Mouse (Mus musculus) kidney, adult 2 months (tissue): ENCODE results near the gene Atp6v0c. TPM values are rescaled to one million over a fixed set of nuclear protein-coding genes. Genes with fewer than 3 reads are reported as not detected.
A peak's percentile ranks its signal among the peaks of the same experiment; 100 is the strongest.
"Not testable (repeated sequence)": the region's sequence is repeated elsewhere in the genome, so short reads cannot be mapped to it uniquely, and the experiment has no call there.

ENCODE experiments used
- DNase-seq: peaks from one replicate; pipeline ENCODE4 v3.0.0; 2021
- H3K27ac ChIP-seq: fragments of 200-500 bp; 2 replicates; pipeline ENCODE4 v1.5.1; 2012; ENCODE audit warnings: low read depth, low read length, control low read depth, inconsistent platforms; ENCODE audit not compliant: insufficient read depth
- H3K27me3 ChIP-seq: fragments of 200-500 bp; replicated peaks from 2 replicates; pipeline ENCODE4 v1.6.1; 2012; ENCODE audit warnings: mild to moderate bottlenecking, moderate library complexity, low read length, inconsistent platforms; ENCODE audit not compliant: control insufficient read depth, insufficient read depth
- H3K36me3 ChIP-seq: fragments of 200-500 bp; 2 replicates; pipeline ENCODE4 v1.6.1; 2012; ENCODE audit warnings: mild to moderate bottlenecking, moderate library complexity, low read length, inconsistent platforms; ENCODE audit not compliant: control insufficient read depth, insufficient read depth
- H3K4me1 ChIP-seq: fragments of 200-500 bp; 2 replicates; pipeline ENCODE4 v1.6.1; 2011; ENCODE audit warnings: low read length; ENCODE audit not compliant: control insufficient read depth, insufficient read depth
- H3K4me3 ChIP-seq: fragments of 200-500 bp; 2 replicates; pipeline ENCODE4 v1.5.1; 2011; ENCODE audit warnings: mild to moderate bottlenecking, low read depth, low read length, control low read depth; ENCODE audit not compliant: insufficient read depth
- CTCF ChIP-seq: fragments of 200-500 bp; conservative IDR thresholded peaks from 2 replicates; pipeline ENCODE4 v1.5.1; 2011; ENCODE audit warnings: low read depth, mild to moderate bottlenecking, control low read depth, low read length, moderate library complexity, mixed read lengths; ENCODE audit not compliant: insufficient read depth, insufficient read length
- POLR2A ChIP-seq: fragments of 200-500 bp; IDR thresholded peaks from one replicate; pipeline ENCODE4 v1.6.1; 2011; ENCODE audit warnings: low read depth, low read length, control low read depth
- WGBS: fragments of 180-500 bp; shearing (Covaris S2); methylation state at CpG from one replicate; pipeline ENCODE4 v1.1.7; 2018; 5-methylcytosine and 5-hydroxymethylcytosine counted together
- polyA plus RNA-seq: library from polyadenylated mRNA; depleted of rRNA; stranded (reverse); fragments of >200 nt; gene quantifications from 2 replicates; pipeline ENCODE4 v1.2.3, GENCODE M21; 2012

Atp6v0c gene
- polyA plus RNA-seq, 1 experiment: 2,489 TPM

DNA sequence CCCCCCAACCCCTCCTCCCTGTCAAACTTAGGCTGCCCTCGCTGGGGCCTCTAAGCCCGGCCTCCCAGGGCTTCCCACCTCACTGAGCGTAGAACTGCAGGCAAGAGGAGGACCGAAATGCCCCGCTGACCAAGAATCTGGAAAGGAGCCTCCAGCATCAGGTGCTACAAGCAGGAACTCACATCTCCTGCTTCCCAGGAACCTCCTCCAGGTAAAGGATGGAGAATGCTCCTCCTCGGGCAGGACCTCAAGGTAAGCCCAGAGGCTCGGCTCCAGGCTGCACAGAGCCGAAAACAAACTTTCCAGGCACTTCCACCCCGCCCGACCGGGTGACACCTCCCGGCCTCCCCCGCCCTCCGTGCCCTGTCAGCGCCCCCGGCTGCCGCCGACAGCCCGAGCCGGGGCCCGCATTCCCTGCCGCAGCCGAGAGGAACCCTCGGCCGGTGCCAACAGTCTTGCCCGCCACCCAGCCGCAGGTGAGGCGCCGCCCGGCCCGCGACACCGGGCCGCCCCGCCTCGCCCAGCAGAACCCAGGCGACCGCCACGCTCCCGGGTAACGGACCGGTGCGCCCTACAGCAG lies 28.6 kb downstream of the Atp6v0c start:
- no peaks in the 10 kb centered on the region for H3K36me3 ChIP-seq
- H3K4me3 ChIP-seq: peak overlapping the region; percentile 86
- no peak for TF ChIP-seq CTCF
- TF ChIP-seq POLR2A: no peak
- peak overlapping the region; percentile 82 for H3K27ac ChIP-seq
- peaks cover 18% of the 10 kb centered on the region for H3K4me1 ChIP-seq
- under 1% methylated on average over 43 of the region's 43 CpGs for WGBS
- H3K27me3 ChIP-seq: no peaks in the 10 kb centered on the region
- DNase-seq: peak; percentile 71

DNA sequence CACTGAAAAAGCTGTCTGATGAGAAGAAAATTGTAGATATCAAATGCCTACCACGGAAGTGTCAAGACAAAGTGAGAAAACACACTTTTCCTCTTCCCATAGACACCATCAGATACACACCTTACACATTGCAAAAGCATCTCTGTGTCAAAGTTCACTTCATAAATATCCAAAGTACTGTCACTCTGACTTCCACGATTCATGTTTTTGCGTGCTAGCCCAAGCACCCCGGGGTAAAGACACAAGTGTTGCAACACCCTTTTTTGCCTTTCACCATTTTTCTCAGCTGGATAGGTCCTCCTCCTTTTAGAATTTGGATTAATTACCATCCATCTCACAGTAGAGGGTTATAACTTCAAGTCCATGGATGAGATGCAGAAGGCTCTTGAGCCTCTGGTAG lies 29.5 kb downstream of the Atp6v0c start:
- no peaks in the 10 kb centered on the region for H3K27me3 ChIP-seq
- H3K36me3 ChIP-seq: no peaks in the 10 kb centered on the region
- DNase-seq: no peak
- TF ChIP-seq CTCF (no peak), POLR2A (no peak)
- H3K4me1 ChIP-seq: peaks cover 18% of the 10 kb centered on the region
- WGBS: 67% methylated on average over 4 of the region's 4 CpGs
- no peak overlapping the region for H3K27ac ChIP-seq
- no peak overlapping the region for H3K4me3 ChIP-seq

DNA sequence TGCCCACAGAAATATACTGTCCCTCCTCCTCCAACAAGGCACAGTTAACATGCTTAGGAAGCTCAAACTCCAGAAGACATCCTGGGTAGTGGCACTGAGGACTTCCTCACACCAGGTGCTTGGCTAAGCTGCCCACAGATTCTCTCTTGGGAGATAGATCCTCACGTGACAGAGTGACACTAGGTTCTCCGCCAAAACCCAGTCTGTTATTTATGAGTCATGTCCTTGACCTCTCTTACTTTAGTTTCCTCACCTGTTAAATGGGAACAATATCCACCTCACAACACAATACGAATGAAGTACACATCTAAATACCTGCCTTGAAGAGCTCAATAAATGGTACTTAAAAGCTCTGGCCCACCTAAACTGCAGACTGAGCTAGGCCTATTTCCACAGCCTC lies 30.2 kb downstream of the Atp6v0c start:
- H3K4me1 ChIP-seq: peaks cover 18% of the 10 kb centered on the region
- DNase-seq: no peak
- no peak overlapping the region for H3K27ac ChIP-seq
- H3K36me3 ChIP-seq: no peaks in the 10 kb centered on the region
- no peaks in the 10 kb centered on the region for H3K27me3 ChIP-seq
- 51% methylated on average over 3 of the region's 3 CpGs for WGBS
- no peak overlapping the region for H3K4me3 ChIP-seq
- TF ChIP-seq POLR2A (no peak), CTCF (no peak)

DNA sequence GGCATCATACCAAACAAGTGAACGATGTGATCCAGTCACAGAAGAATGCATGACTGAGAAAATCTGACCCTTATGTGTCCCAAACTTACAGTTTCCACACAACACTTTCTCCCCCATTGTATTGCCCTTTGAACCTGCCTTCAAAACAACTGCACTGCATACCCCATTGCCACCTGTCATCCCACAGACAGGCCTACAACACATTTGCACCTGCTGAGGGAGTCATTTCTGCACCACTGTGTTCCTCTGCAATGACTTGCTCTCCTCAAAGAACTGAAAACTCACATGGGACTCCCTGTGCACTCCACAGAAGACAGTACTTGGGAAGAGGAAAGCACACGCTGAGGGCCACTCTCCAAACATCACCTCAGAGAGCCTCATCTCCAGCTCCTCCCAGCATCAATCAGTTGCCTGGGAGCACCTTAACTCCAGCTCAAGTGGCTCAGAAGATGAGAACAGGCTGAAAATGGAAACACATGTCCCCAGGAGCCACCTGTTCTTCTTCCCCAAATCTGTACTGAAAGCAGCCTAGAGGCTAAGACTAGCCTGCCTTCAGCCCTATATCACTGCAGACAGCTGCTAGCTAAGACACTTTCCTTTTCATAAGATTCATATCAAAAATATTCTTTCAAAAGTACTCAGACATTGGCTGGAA lies 32.1 kb downstream of the Atp6v0c start:
- no peak for TF ChIP-seq POLR2A
- no peak for TF ChIP-seq CTCF
- WGBS: 35% methylated on average over 2 of the region's 2 CpGs
- no peaks in the 10 kb centered on the region for H3K36me3 ChIP-seq
- H3K27me3 ChIP-seq: no peaks in the 10 kb centered on the region
- no peak overlapping the region for H3K4me3 ChIP-seq
- peaks cover 19% of the 10 kb centered on the region for H3K4me1 ChIP-seq
- DNase-seq: peak; percentile 16
- H3K27ac ChIP-seq: no peak overlapping the region

DNA sequence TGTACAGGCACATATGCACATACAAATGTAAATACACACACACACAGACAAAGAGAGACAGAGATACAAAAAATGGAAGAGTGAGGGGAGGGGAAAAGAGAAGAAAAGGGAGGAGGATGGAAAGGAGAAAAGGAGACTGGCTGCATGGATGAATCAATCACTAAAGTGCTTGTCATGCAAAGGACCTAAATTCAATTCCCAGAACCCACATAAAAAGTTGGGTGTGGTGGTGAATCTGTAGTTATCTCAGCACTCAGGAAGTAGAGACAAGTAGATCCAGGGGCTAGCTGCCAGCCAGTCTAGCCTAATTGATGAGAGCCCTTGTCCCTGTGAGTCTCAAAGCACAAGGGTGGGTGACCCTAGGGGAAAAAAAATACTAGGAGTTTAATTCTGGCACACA lies 35.4 kb downstream of the Atp6v0c start:
- TF ChIP-seq POLR2A: no peak
- no peak for TF ChIP-seq CTCF
- H3K36me3 ChIP-seq: no peaks in the 10 kb centered on the region
- H3K4me3 ChIP-seq: no peak overlapping the region
- no peaks in the 10 kb centered on the region for H3K27me3 ChIP-seq
- H3K27ac ChIP-seq: no peak overlapping the region
- peaks cover 29% of the 10 kb centered on the region for H3K4me1 ChIP-seq
- peak; percentile 32 for DNase-seq

DNA sequence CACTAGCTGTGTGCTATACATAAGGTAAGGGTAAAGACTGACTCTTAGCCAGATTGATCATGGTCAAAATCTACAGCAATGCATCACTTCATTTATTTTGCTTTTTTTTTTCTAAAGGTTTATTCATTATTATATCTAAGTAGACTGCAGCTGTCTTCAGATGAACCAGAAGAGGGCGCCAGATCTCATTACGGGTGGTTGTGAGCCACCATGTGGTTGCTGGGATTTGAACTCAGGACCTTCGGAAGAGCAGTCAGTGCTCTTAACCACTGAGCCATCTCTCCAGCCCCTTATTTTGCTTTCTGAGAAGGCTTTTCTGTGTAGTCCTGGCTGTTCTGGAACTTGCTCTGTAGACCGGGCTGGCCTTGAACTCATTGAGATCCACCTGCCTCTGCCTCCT lies 36.6 kb downstream of the Atp6v0c start:
- H3K4me1 ChIP-seq: peaks cover 27% of the 10 kb centered on the region
- H3K36me3 ChIP-seq, H3K27ac ChIP-seq, DNase-seq, H3K27me3 ChIP-seq, H3K4me3 ChIP-seq: not testable (repeated sequence)
- 91% methylated on average over 4 of the region's 4 CpGs for WGBS

DNA sequence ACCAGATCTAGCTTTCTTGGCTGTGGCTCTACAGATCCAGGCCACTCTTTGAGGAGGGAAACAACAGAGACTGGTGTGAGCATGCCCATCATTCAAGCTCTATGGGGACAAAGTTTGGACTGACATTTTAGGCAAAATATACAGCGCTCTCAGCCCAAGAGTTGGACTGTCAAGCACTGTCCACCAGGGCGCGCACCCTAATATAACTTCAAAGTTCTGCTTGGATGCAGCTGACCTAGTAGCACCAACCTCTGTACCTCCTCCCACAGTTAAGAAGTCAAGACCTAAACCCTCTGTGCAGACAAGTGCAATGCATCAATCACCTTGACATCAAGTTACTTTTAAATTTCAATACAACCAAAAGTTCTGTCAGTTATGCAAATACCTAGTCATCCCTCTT lies 37.9 kb downstream of the Atp6v0c start:
- H3K36me3 ChIP-seq: no peaks in the 10 kb centered on the region
- DNase-seq: peak; percentile 31
- peaks cover 24% of the 10 kb centered on the region for H3K4me1 ChIP-seq
- 56% methylated on average over 3 of the region's 3 CpGs for WGBS
- no peak overlapping the region for H3K27ac ChIP-seq
- TF ChIP-seq CTCF (peak; percentile 39; the same call in 1 of the 2 replicates), POLR2A (no peak)
- no peaks in the 10 kb centered on the region for H3K27me3 ChIP-seq
- H3K4me3 ChIP-seq: no peak overlapping the region

DNA sequence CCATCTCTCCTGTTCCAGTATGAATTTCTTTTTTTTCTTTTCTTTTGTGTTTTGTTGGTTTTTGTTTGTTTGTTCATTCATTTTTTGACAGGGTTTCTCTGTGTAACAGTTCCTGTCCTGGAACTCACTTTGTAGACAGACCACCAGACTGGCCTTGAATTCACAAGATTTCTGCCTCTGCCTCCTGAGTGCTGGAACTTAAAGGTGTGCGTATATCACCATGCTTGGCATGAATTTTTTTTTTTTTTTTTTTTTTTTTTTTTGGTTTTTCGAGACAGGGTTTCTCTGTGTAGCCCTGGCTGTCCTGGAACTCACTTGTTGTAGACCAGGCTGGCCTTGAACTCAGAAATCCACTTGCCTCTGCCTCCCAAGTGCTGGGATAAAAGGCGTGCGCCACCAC lies 40.3 kb downstream of the Atp6v0c start:
- DNase-seq, H3K4me3 ChIP-seq, H3K36me3 ChIP-seq, H3K27me3 ChIP-seq, H3K27ac ChIP-seq: not testable (repeated sequence)
- 88% methylated on average over 4 of the region's 4 CpGs for WGBS
- peaks cover 26% of the 10 kb centered on the region for H3K4me1 ChIP-seq
